Mouse (Mus musculus) MEL (cell line): ENCODE data around the gene Pitpnm3. TPM values are rescaled to one million over a fixed set of nuclear protein-coding genes. Genes with fewer than 3 reads are reported as not detected.

Experiments
- DNase-seq: peaks from one replicate; pipeline ENCODE4 v3.0.0; 2011; ENCODE audit warnings: low read depth, low spot score
- H3K27ac ChIP-seq: 2 replicates; pipeline ENCODE4 v1.5.1; 2012; ENCODE audit warnings: low read depth, mild to moderate bottlenecking, control low read depth, low read length, moderate library complexity; ENCODE audit not compliant: control insufficient read depth
- H3K27me3 ChIP-seq, 2 experiments: fragments of 150-350 bp in 1 of 2; sonication (generic) in 1 of 2; 2 replicates each; pipeline ENCODE4 v1.6.1; 2012; ENCODE audit warnings: low read length in 2 of 2, mild to moderate bottlenecking in 2 of 2, improper control_type of control experiment in 1 of 2, moderate library complexity in 1 of 2; ENCODE audit not compliant: insufficient read depth in 2 of 2, control insufficient read depth in 1 of 2
- H3K36me3 ChIP-seq, 2 experiments: 2 replicates each; pipeline ENCODE4 v1.6.1; 2012 to 2014; ENCODE audit warnings: low read length in 2 of 2, improper control_type of control experiment in 1 of 2, inconsistent platforms in 1 of 2, mild to moderate bottlenecking in 1 of 2; ENCODE audit not compliant: insufficient read depth in 2 of 2, control insufficient read depth in 1 of 2
- H3K4me1 ChIP-seq, 2 experiments: fragments of 150-350 bp in 1 of 2; sonication (generic) in 1 of 2; 2 replicates each; pipeline ENCODE4 v1.6.1; 2012; ENCODE audit warnings: low read length in 2 of 2, improper control_type of control experiment in 1 of 2, mild to moderate bottlenecking in 1 of 2; ENCODE audit not compliant: insufficient read depth in 2 of 2, control insufficient read depth in 1 of 2
- H3K4me3 ChIP-seq, 2 experiments: fragments of 150-350 bp in 1 of 2; sonication (generic) in 1 of 2; 2 replicates each; pipeline ENCODE4 v1.5.1; 2012; ENCODE audit warnings: low read depth in 2 of 2, low read length in 2 of 2, mild to moderate bottlenecking in 2 of 2, moderate library complexity in 2 of 2, control low read depth in 1 of 2, improper control_type of control experiment in 1 of 2; ENCODE audit not compliant: control insufficient read depth in 1 of 2, insufficient read depth in 1 of 2
- H3K79me2 ChIP-seq: 2 replicates; pipeline ENCODE4 v1.6.1; 2012; ENCODE audit warnings: mild to moderate bottlenecking, low read length, moderate library complexity; ENCODE audit not compliant: control insufficient read depth, poor library complexity, insufficient read depth
- H3K9ac ChIP-seq: 2 replicates; pipeline ENCODE4 v1.6.1; 2012; ENCODE audit warnings: low read depth, mild to moderate bottlenecking, control low read depth, low read length, moderate library complexity; ENCODE audit not compliant: control insufficient read depth, poor library complexity, severe bottlenecking
- H3K9me3 ChIP-seq: fragments of 150-350 bp; sonication (generic); replicated peaks from 2 replicates; pipeline ENCODE4 v1.6.1; 2012; ENCODE audit warnings: mild to moderate bottlenecking, low read length, improper control_type of control experiment, moderate library complexity; ENCODE audit not compliant: insufficient read depth
- CHD2 ChIP-seq: IDR thresholded peaks from 2 replicates; pipeline ENCODE4 v1.6.1; 2011; ENCODE audit warnings: low read length, improper control_type of control experiment
- ELF1 ChIP-seq: IDR thresholded peaks from 2 replicates; pipeline ENCODE4 v1.6.1; 2014; ENCODE audit warnings: low read depth, mild to moderate bottlenecking, inconsistent platforms, low read length, improper control_type of control experiment, moderate library complexity
- GATA1 ChIP-seq: IDR thresholded peaks from 2 replicates; pipeline ENCODE4 v1.6.1; 2011; ENCODE audit warnings: low read depth, low read length, improper control_type of control experiment
- JUND ChIP-seq: IDR thresholded peaks from 2 replicates; pipeline ENCODE4 v1.6.1; 2011; ENCODE audit warnings: low read depth, mild to moderate bottlenecking, improper control_type of control experiment, low read length
- MAFK ChIP-seq: IDR thresholded peaks from 2 replicates; pipeline ENCODE4 v1.6.1; 2011; ENCODE audit warnings: low read depth, mild to moderate bottlenecking, low read length, improper control_type of control experiment, borderline replicate concordance
- MAX ChIP-seq: IDR thresholded peaks from 2 replicates; pipeline ENCODE4 v1.6.1; 2011; ENCODE audit warnings: low read length, improper control_type of control experiment
- MXI1 ChIP-seq: IDR thresholded peaks from 2 replicates; pipeline ENCODE4 v1.6.1; 2011; ENCODE audit warnings: mild to moderate bottlenecking, low read depth, low read length, improper control_type of control experiment
- MYC ChIP-seq: IDR thresholded peaks from 2 replicates; pipeline ENCODE4 v1.6.1; 2011; ENCODE audit warnings: low read depth, mild to moderate bottlenecking, low read length, improper control_type of control experiment, moderate library complexity
- NRF1 ChIP-seq: IDR thresholded peaks from 2 replicates; pipeline ENCODE4 v1.6.1; 2014; ENCODE audit warnings: low read depth, mild to moderate bottlenecking, inconsistent platforms, low read length, improper control_type of control experiment, moderate library complexity; ENCODE audit not compliant: poor library complexity, insufficient read depth, severe bottlenecking
- POLR2AphosphoS2 ChIP-seq: IDR thresholded peaks from 2 replicates; pipeline ENCODE4 v1.6.1; 2011; ENCODE audit warnings: low read length, improper control_type of control experiment
- RCOR1 ChIP-seq: IDR thresholded peaks from 2 replicates; pipeline ENCODE4 v1.6.1; 2012; ENCODE audit warnings: low read depth, mild to moderate bottlenecking, inconsistent platforms, low read length, improper control_type of control experiment
- SIN3A ChIP-seq: IDR thresholded peaks from 2 replicates; pipeline ENCODE4 v1.6.1; 2012; ENCODE audit warnings: low read length, improper control_type of control experiment, inconsistent platforms
- SMC3 ChIP-seq: IDR thresholded peaks from 2 replicates; pipeline ENCODE4 v1.6.1; 2011; ENCODE audit warnings: low read depth, low read length, improper control_type of control experiment
- USF1 ChIP-seq: IDR thresholded peaks from 2 replicates; pipeline ENCODE4 v1.6.1; 2014; ENCODE audit warnings: low read depth, mild to moderate bottlenecking, inconsistent platforms, low read length, improper control_type of control experiment, moderate library complexity
- USF2 ChIP-seq, 2 experiments: IDR thresholded peaks; 2 replicates each; pipeline ENCODE4 v1.6.1; 2011 to 2012; ENCODE audit warnings: improper control_type of control experiment in 2 of 2, low read length in 2 of 2, borderline replicate concordance in 1 of 2, inconsistent platforms in 1 of 2, low read depth in 1 of 2, mild to moderate bottlenecking in 1 of 2; ENCODE audit not compliant: insufficient read depth in 1 of 2
- ZMIZ1 ChIP-seq: IDR thresholded peaks from 2 replicates; pipeline ENCODE4 v1.6.1; 2012; ENCODE audit warnings: low read depth, mild to moderate bottlenecking, inconsistent platforms, low read length, improper control_type of control experiment, moderate library complexity
- polyA plus RNA-seq, 2 experiments: library from polyadenylated mRNA; stranded (reverse) in 1 of 2; unstranded in 1 of 2; fragments of >175 nt in 1 of 2; fragments of >200 nt in 1 of 2; gene quantifications; 2 replicates each; pipeline versions ENCODE4 v1.2.1 to v1.2.4; 2012; ENCODE audit warnings: low replicate concordance in 2 of 2, low read depth in 1 of 2; ENCODE audit not compliant: insufficient read length in 2 of 2, insufficient read depth in 1 of 2, missing spikeins in 1 of 2
- total RNA-seq: library from RNA; depleted of rRNA; stranded (reverse); fragments of 300-350 nt; gene quantifications from 2 replicates; pipeline ENCODE4 v1.2.3, GENCODE M21; 2012

The Pitpnm3 gene
- total and polyA plus RNA-seq, 3 experiments = 0.24 TPM; not detected in 2

DNA sequence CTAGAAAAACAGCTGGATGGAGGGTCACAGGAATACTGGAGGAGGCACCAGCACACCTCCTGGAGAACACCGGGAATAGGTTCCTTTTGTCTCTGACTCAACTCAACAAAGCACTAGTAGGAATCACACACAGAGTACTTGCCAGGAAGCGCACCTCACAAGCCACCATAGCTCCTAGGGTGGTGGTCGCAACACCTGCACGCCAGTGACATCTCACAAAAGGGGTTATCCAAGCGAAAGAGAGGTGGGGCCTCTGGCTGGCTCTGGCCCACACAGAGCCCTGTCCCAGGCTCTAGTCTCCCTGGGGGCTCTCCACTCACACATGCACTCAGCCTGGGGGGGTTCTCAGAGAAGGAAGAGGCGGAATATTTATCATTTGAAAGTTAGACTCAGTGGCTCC is 86.8 kb downstream of the Pitpnm3 start:
- Histone ChIP-seq H3K27me3 (no peaks in the 10 kb centered on the region), H3K79me2 (no peaks in the 10 kb centered on the region)
- peak; percentile 60 for TF ChIP-seq POLR2AphosphoS2
- no peak for TF ChIP-seq ELF1
- no peak for TF ChIP-seq ZMIZ1
- TF ChIP-seq, all 39 proteins: peak for 1
- Histone ChIP-seq H3K9me3 (no peaks in the 10 kb centered on the region), H3K9ac (no peak overlapping the region), H3K4me3 (no peak overlapping the region), H3K27ac (no peak overlapping the region), H3K36me3 (no peaks in the 10 kb centered on the region), H3K4me1 (no peaks in the 10 kb centered on the region)
- DNase-seq = no peak

DNA sequence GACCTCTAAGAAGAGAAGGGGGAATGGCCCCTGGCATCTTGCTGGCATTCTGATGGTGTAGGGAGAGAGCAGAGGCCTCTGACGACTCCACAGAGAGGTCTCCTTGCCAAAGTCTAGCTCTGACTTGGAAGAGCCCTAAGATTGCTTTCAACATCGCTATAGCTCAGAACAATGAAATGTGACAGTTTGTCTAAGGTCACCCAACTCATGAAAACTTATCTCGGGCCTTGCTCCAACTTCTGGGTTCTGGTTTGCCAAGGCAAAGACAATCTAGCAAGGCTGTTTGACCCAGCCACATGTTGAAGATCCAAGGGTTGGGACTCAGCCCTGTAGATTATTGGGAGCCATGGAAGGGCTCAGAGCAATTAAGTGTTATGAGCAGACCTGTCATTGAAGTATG is 91.3 kb downstream of the Pitpnm3 start:
- Histone ChIP-seq H3K9me3 (no peaks in the 10 kb centered on the region), H3K4me1 (peaks cover 2 to 15% of the 10 kb centered on the region in 2 experiments; a peak in 3 of 4 replicates)
- DNase-seq = no peak

DNA sequence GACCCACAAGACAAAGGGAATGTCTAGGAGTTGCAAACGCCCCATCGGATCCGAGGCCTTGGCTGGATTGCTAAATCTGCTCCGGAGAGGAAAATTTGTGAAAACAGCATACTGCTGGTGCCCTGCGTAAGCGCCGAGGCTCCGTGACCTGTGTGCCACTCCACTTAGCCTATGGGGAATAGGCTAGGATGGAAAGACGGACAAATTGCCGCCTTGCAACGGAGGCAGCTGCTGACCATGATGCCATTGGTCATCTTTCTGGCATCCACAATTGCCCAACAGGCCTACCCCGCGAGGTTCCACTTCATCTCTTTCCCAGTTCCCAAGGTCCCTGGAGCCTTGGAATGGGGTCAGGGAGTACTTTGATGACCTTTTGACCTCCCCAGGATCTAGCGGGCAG is 92.9 kb downstream of the Pitpnm3 start:
- peaks cover 8% of the 10 kb centered on the region for H3K79me2 ChIP-seq
- TF ChIP-seq CHD2 = no peak
- TF ChIP-seq MYC = 0 out of 2 replicates have a peak, but pooled peaks have one; percentile 31
- no peak for TF ChIP-seq GATA1
- no peak for TF ChIP-seq MXI1
- TF ChIP-seq NRF1 = 0 out of 2 replicates have a peak, but pooled peaks have one; percentile 2
- no peak for TF ChIP-seq USF1
- TF ChIP-seq MAX = 0 out of 2 replicates have a peak, but pooled peaks have one; percentile 14
- no peak for TF ChIP-seq USF2 (IDR thresholded peaks at IDR 0.05; ENCODE audit: borderline replicate concordance in 1 of 2, insufficient read depth in 1 of 2, low read depth in 1 of 2, low read length in 2 of 2)
- no peak overlapping the region for H3K27ac ChIP-seq
- no peak for DNase-seq
- peak overlapping the region; percentile 75 to 76 for H3K4me3 ChIP-seq
- H3K9ac ChIP-seq = peak overlapping the region; percentile 72
- peaks cover 0 to 11% of the 10 kb centered on the region in 2 experiments; a peak in 2 of 4 replicates for H3K36me3 ChIP-seq
- no peaks in the 10 kb centered on the region for H3K27me3 ChIP-seq
- H3K4me1 ChIP-seq = peaks cover 2 to 15% of the 10 kb centered on the region in 2 experiments; a peak in 3 of 4 replicates
- H3K9me3 ChIP-seq = no peaks in the 10 kb centered on the region

More for the DNA sequence above, 91.3 kb downstream of the Pitpnm3 start:
- peaks cover 8% of the 10 kb centered on the region for H3K79me2 ChIP-seq
- H3K27ac ChIP-seq = no peak overlapping the region
- H3K36me3 ChIP-seq = peaks cover 0 to 11% of the 10 kb centered on the region in 2 experiments; a peak in 2 of 4 replicates
- no peak overlapping the region for H3K4me3 ChIP-seq
- TF ChIP-seq MAFK (no peak), RCOR1 (no peak), CHD2 (no peak), NRF1 (no peak), JUND (no peak), MAX (no peak), SIN3A (no peak), SMC3 (no peak), MYC (no peak)
- H3K9ac ChIP-seq = no peak overlapping the region
- H3K27me3 ChIP-seq = no peaks in the 10 kb centered on the region
